Mouse (Mus musculus) gastrocnemius, adult 2 months (tissue): ENCODE results near the gene Ddx24. TPM values are rescaled to one million over a fixed set of nuclear protein-coding genes. Genes with fewer than 3 reads are reported as not detected.
A peak's percentile ranks its signal among the peaks of the same experiment; 100 is the strongest.
"Not testable (repeated sequence)": the region's sequence is repeated elsewhere in the genome, so short reads cannot be mapped to it uniquely, and the experiment has no call there.

Source experiments
- DNase-seq: peaks from one replicate; pipeline ENCODE4 v3.0.0; 2022
- H3K27ac ChIP-seq: fragments of 200-600 bp; 2 replicates; pipeline ENCODE4 v1.8.1; 2022; ENCODE audit warnings: mild to moderate bottlenecking
- H3K4me3 ChIP-seq: fragments of 200-600 bp; 2 replicates; pipeline ENCODE4 v1.8.1; 2022; ENCODE audit warnings: mild to moderate bottlenecking, moderate library complexity
- CTCF ChIP-seq: fragments of 200-600 bp; IDR thresholded peaks from 2 replicates; pipeline ENCODE4 v1.8.1; 2022; ENCODE audit warnings: antibody characterized with exemption, mild to moderate bottlenecking, moderate library complexity
- intact Hi-C: fragments of 180-260 bp; cut with DNase I; formaldehyde crosslinking; loops from one replicate; pipeline ENCODE4 v1.15.1; 2025
- long read RNA-seq, 2 experiments: library from polyadenylated mRNA; stranded (forward); transcript quantifications; one replicate each; pipeline ENCODE4 v2.0.0; 2021
- total RNA-seq, 2 experiments: library from RNA; stranded (reverse); gene quantifications; 2 replicates each; pipeline ENCODE4 v1.2.3; 2021

Gene Ddx24
- 10 to 100 TPM; 75.2 to 83.5 TPM for total RNA-seq
- long read RNA-seq, experiment 1, transcript Ddx24-201 (9 exons, 2,850 nt): major isoform, 204 of 221 reads
- long read RNA-seq, experiment 1, partial matches to known transcripts: 8 of 221 reads
- long read RNA-seq, experiment 1, other reads (novel, unspliced or antisense): 8 of 221 reads
- long read RNA-seq, experiment 2, transcript Ddx24-201 (9 exons, 2,850 nt): major isoform, 210 of 244 reads
- long read RNA-seq, experiment 2, partial matches to known transcripts: 7 of 244 reads
- long read RNA-seq, experiment 2, other reads (novel, unspliced or antisense): 22 of 244 reads

DNA sequence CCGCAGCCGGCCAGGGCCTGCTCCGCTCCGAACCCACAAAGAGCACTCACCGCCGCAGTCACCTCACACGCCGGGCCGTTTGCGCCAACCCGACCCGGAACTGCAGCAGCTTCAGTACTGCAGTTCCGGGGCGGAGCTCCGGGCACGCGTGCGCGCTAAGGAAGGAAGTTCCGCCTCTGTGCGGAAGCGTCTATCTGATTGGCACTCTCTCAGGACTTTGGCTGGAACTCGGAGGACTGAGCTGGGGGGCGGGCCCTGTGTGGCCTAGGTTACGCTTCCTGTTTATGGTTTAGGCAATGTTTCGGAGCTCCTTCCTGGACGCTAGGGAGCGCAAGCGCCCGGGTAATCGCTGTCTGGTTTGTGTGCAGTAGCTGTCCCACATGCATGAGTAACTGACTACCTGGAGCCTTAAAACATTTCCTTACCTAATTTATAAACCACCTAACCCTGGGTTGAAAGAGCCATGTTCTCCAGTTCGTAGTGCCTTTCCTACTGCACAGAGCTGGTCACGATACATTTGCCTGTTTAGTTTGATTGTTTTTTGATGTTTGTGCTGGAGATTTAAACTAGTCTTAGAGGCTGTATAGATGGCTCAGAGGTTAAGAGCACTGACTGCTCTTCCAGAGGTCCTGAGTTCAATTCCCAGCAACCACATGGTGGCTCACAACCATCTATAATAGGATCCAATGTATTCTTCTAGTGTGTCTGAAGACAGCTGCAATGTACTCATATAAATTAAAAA lies at the start of gene Ddx24:
Gene Ddx24, minus strand, starts transcription at position 102 of the 742 bp plus-strand sequence.
- peak within 1 kb of the TSS; percentile 93 for H3K4me3 ChIP-seq
- peak; percentile 98 for DNase-seq
- intact Hi-C loops: loop anchor here (1.0 kb wide), 1 partner anchor 66 kb away; no protein-coding TSS in a partner anchor
- peak; percentile 98 for TF ChIP-seq CTCF
- peak within 1 kb of the TSS; percentile 97 for H3K27ac ChIP-seq

DNA sequence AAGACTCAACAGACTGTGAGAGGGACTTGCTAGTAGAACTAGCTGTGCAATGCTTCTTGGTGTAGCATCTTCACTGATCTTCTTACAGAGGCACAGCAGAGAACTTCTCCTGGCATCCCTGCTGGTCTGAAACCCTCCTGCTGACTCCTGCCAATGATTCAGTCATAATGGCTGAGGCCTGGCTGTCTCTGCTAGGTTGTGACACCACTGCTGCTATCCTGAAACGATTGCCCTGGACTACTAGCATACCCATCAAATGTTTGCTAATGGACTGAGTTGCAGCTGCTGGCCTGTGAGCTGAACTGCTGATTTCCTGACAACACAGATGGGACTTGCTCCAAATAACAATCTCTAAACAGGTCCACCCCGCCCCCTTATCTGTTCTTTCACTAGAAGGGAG lies 48.9 kb upstream of the Ddx24 start:
- no peak for DNase-seq
- H3K4me3 ChIP-seq: no peak overlapping the region
- intact Hi-C loops: no loop called here
- no peak for TF ChIP-seq CTCF
- no peak overlapping the region for H3K27ac ChIP-seq

DNA sequence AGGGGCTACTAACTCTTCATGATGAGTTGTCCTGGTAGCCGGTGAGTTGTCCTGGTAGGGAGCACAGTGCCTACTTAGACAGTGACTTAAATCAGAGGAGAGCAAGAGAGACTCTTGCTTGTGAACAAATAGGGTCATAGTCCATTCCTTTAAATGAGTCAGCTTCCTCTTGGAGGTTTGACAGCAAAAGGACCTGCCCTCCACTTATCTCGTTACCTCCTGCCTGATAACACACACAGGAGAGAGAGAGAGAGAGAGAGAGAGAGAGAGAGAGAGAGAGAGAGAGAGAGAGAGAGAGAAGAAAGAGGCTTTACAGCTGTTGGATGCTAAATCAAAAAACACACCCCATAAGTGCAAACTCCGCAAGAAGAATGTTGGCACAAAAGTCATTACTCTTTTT lies 31.5 kb upstream of the Ddx24 start, which contains the start of gene Ifi27l2b:
Gene Ifi27l2b, minus strand, starts transcription at position 84 of the 400 bp plus-strand sequence.
- Histone ChIP-seq H3K27ac (no peak within 1 kb of the TSS), H3K4me3 (no peak within 1 kb of the TSS)
- no peak for TF ChIP-seq CTCF
- intact Hi-C loops: no loop called here
- no peak for DNase-seq

DNA sequence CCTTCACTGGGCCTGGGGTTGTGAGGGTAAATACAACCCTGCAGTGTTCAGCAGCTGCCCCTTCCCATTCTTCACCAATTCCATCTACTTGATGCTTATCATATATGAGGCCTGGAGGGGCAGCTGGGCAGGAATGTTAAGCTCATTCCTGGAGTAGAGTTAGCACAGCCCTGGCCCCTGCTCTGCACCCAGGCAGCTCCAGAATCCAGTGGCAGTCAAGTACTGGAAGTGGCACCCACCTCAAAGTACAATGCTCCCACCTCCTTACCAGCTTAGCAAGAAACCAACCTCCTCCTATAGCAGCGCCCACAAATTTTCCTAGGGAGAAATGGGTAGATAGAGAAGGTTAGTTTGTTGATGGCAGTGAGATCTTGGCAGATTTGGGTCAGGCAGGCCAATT lies 31.1 kb upstream of the Ddx24 start:
- DNase-seq, intact Hi-C loops: not testable (repeated sequence)

DNA sequence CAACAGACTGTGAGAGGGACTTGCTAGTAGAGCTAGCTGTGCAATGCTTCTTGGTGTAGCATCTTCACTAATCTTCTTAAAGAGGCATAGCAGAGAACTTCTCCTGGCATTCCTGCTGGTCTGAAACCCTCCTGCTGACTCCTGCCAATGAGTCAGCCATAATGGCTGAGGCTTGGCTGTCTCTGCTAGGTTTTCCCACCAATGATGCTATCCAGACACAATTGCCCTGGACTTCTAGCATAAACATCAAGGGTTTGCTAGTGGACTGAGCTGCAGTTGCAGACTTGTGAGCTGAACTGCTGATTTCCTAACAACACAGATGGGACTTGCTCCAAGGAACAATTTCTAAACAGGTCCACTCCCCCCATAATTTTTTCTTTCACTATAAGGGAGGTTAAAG lies 27.7 kb upstream of the Ddx24 start:
- no peak overlapping the region for H3K4me3 ChIP-seq
- no peak for TF ChIP-seq CTCF
- H3K27ac ChIP-seq: no peak overlapping the region
- intact Hi-C loops: no loop called here
- DNase-seq: no peak

More for the DNA sequence above, 31.1 kb upstream of the Ddx24 start:
- not testable (repeated sequence) for H3K27ac ChIP-seq, H3K4me3 ChIP-seq

DNA sequence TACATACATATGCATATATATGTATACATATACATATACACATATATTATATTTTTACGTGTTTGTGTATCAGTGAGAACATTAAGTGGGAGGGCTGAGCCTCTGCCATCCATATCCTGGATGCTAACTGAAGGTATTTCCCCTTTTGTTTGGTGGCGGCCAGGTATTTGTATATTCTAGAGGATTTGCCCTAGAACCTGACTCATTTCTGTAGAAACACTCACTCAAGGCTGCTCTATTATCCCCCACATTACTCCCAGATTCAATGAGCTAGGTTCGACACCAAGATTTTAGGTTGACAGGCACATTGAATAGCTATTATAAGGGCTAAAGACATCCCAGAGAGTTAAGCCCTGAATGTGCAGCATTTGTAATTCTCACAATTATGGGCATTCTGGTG lies 19.4 kb upstream of the Ddx24 start:
- TF ChIP-seq CTCF: no peak
- H3K27ac ChIP-seq: no peak overlapping the region
- intact Hi-C loops: no loop called here

DNA sequence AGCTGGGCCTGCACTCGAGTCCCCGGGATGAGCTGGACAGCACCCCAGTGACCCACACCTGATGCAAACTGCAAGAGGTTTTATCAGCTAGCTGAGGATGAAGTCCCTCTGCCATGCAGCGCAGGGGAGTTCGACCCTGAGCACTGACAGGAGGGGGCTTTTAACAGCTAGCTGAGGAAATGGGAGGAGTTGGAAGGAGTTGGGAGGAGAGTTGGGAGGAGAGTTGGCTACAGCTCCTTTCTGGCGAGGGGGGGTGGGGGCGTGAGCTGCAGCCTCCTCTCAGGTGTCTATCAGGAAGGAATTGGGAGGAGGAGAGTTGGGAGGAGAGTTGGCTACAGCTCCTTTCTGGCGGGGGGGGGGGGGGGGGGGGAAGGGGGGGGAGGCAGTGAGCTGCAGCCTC lies 18.6 kb upstream of the Ddx24 start:
- DNase-seq, intact Hi-C loops, H3K27ac ChIP-seq, H3K4me3 ChIP-seq: not testable (repeated sequence)

More for the DNA sequence above, 19.4 kb upstream of the Ddx24 start:
- no peak for DNase-seq
- H3K4me3 ChIP-seq: no peak overlapping the region

DNA sequence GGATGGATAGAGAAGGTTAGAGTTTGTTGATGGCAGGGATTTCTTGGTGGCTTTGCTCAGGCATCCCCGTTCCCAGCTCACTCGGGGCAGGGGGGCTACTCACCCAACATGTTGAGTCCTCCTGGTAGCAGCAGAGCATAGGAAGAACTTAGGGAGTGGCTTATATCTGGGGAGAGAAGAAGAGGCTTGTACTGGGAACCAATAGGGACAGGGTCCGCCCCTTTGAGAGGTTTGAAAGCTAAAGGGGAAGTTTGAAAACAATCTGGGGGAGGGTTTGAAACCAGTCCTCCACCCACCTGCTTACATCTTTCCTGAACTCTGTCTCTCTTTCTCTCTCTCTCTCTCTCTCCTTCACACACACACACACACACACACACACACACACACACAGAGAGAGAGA lies 17.9 kb upstream of the Ddx24 start, which contains the start of gene Ifi27l2a:
Gene Ifi27l2a, minus strand, starts transcription at position 157 of the 400 bp plus-strand sequence.
- intact Hi-C loops: no loop called here
- H3K4me3 ChIP-seq: peak within 1 kb of the TSS; percentile 53
- peak within 1 kb of the TSS; percentile 59 for H3K27ac ChIP-seq
- TF ChIP-seq CTCF: no peak
- DNase-seq: no peak

DNA sequence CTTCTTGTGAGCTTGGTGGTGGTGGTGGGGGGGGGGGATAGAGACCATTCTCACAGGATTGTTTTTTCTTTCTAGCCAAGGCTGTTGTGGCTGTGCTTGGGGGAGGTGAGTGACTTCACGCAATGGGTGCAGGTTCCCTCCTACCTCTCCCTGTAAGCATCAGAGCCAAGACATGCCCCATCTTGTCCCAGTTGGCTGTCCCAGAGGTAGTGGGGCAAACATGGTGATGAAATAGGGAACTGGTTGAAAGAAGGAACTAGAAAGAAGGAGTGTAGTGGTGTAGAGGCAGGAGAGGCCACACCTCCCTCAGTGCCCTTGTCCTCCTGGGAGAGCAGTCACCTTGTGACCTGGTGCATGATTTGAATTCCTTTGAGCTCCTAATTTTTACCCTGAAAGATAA lies 12.0 kb upstream of the Ddx24 start:
- no peak for DNase-seq
- Histone ChIP-seq H3K4me3 (no peak overlapping the region), H3K27ac (no peak overlapping the region)
- no peak for TF ChIP-seq CTCF
- intact Hi-C loops: loop anchor here (10.0 kb wide), 1 partner anchor 207 kb away; no protein-coding TSS in a partner anchor

DNA sequence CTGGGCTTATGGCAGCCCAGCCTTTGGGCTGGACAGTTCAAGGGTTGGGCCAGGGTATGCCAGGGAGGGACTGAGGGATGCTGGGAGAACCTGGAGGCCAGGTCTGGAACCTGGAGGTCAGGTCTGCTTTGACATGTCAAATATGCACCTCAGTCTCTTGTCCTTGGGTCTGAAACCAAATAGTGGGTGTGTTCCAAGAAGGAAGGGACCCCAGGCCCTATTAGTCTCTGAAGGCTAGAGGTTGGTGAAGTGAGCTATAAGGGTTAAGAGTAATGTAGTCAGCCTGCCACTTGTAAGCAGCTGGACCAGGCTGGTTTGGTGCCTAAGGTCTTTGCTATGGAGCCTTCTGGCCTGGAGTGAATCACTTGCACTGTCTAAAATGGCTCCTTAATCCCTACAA lies 9.2 kb upstream of the Ddx24 start:
- TF ChIP-seq CTCF: no peak
- peak overlapping the region; percentile 86 for H3K27ac ChIP-seq
- no peak for DNase-seq
- intact Hi-C loops: loop anchor here (10.0 kb wide), 1 partner anchor 210 kb away; no protein-coding TSS in a partner anchor
- H3K4me3 ChIP-seq: peak overlapping the region; percentile 81

DNA sequence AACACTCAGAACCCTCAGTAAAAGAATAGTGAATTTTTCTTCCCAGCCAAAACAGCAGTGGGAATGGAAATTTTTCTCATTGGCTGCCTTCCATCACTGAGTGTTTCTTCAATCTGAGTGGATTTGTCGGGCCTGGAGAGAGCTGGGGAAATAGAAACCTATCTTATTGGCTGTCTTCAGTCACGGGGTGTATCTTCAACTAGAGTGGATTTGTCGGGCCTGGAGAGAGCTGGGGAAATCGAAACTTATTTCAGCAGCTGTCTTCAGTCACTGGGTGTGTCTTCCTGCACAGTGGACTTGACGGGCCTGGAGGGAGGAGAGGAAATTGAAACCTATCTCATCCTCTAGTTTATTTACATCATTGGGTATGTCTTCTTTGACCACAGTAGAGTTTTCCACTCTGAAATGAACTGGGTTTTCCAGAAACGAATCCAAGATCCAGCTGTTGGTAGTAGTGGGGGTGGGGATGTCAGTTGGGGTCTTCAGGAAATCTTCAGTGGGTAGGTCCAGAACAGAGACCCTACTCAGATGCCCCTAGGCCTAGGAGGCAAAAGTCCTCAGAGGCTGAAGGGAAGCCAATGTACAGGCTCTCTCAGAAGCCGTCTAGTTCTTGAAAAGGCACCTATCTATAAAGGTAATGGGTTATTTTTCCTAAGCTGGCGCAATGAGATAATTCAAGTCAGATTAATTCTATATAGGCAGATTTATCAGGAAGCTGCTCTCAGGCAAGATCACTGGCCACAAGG lies 8.5 kb upstream of the Ddx24 start, which contains the start of gene Ifi27:
Gene Ifi27, plus strand, starts transcription at position 226 of the 746 bp plus-strand sequence.
- intact Hi-C loops: loop anchor here (10.0 kb wide), 1 partner anchor 211 kb away; no protein-coding TSS in a partner anchor
- H3K4me3 ChIP-seq: peak within 1 kb of the TSS; percentile 81
- TF ChIP-seq CTCF: no peak
- peak; percentile 70 for DNase-seq
- peak within 1 kb of the TSS; percentile 86 for H3K27ac ChIP-seq

DNA sequence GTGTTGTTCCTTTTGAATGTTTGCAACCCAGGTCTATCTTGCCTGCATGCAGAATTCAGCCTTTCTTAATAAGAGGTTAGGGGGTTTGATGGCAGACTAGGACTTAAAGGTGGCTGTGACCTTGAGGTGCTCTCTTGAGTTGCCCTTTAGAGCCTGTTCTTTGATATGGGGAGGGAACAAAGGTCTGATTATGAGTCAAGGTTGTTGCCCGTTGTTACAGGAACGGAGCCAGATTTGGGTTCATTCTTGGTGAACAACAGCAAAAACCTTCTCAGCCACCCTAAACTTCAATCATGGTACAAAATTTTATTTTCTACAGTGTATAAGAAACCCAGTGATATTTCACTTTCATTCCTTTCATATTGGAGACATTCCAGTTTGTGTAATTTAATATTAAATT lies 7.8 kb upstream of the Ddx24 start:
- peak overlapping the region; percentile 86 for H3K27ac ChIP-seq
- peak overlapping the region; percentile 81 for H3K4me3 ChIP-seq
- intact Hi-C loops: loop anchor here (10.0 kb wide), 1 partner anchor 211 kb away; no protein-coding TSS in a partner anchor
- no peak for DNase-seq
- TF ChIP-seq CTCF: no peak
